Mouse (Mus musculus): ENCODE data around the gene Paxx. TPM values are rescaled to one million over a fixed set of nuclear protein-coding genes. Genes with fewer than 3 reads are reported as not detected.
"Not testable (repeated sequence)": the region's sequence is repeated elsewhere in the genome, so short reads cannot be mapped to it uniquely, and the experiment has no call there.

The Paxx gene
- total RNA-seq, 2 experiments from 2014 or later: 68.6 to 81.0 TPM

DNA sequence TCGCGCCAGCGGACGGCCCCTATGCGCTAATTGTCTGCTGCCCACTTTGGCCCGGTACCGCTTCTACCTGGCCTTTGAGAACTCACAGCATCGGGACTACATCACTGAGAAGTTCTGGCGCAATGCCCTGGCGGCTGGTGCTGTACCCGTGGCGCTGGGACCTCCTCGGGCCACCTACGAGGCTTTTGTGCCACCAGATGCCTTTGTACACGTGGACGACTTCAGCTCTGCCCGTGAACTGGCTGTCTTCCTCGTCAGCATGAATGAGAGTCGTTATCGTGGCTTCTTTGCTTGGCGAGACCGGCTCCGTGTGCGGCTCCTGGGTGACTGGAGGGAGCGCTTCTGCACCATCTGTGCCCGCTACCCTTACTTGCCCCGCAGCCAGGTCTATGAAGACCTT lies 35.4 kb downstream of the Paxx start:
- intact Hi-C loops (cut with DNase I): loop anchor here (10.0 kb wide), 1 partner anchor 59 kb away; no protein-coding TSS in a partner anchor
- no peak for DNase-seq (ENCODE audit: low spot score in 2 of 2)

GRCm38 (mm10) chr2:25423626-25424025 lies 37.3 kb downstream of the Paxx start:
- intact Hi-C loops (cut with DNase I): loop anchor here (10.0 kb wide), 1 partner anchor 61 kb away; no protein-coding TSS in a partner anchor
- no peak for DNase-seq (ENCODE audit: low spot score in 2 of 2)

GRCm38 (mm10) chr2:25422587-25423410 lies 38.1 kb downstream of the Paxx start, which contains the start of gene Fut7:
TSS of gene Fut7 (plus strand) at chr2:25423267.
- DNase-seq (ENCODE audit: low spot score in 2 of 2): no peak
- intact Hi-C loops (cut with DNase I): loop anchor here (10.0 kb wide), 1 partner anchor 62 kb away; no protein-coding TSS in a partner anchor

GRCm38 (mm10) chr2:25421896-25422295 lies 39.0 kb downstream of the Paxx start:
- intact Hi-C loops (cut with DNase I): loop anchor here (10.0 kb wide), 1 partner anchor 63 kb away; no protein-coding TSS in a partner anchor
- DNase-seq (ENCODE audit: low spot score in 2 of 2): peak; percentile 28 to 57

DNA sequence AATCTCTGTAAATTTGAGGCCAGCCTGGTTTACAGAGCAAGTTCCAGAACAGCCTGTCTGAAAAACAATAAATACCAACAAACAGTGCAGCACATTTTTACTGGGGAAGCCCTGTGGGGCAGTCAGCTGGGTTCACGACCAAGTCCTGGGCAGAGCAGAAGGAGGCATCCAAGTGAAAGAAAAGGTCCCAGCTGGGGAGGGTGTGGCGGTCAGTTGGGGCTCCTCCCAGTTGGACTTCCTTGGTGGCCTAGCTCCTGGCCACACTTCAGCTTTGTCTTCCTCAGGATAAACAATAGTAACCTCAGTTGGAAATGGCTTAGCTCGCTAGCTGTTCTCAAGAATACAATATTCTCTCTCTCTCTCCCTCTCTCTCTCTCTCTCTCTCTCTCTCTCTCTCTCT lies 43.5 kb downstream of the Paxx start:
- intact Hi-C loops (cut with DNase I): no loop called here

GRCm38 (mm10) chr2:25413436-25413835 lies 47.5 kb downstream of the Paxx start:
- intact Hi-C loops (cut with DNase I); DNase-seq (ENCODE audit: low spot score in 2 of 2): not testable (repeated sequence)

More for the DNA sequence above, 43.5 kb downstream of the Paxx start:
- DNase-seq (ENCODE audit: low spot score in 2 of 2): no peak

GRCm38 (mm10) chr2:25408908-25409307 lies 52.0 kb downstream of the Paxx start:
- intact Hi-C loops (cut with DNase I): no loop called here

More at GRCm38 (mm10) chr2:25408908-25409307, 52.0 kb downstream of the Paxx start:
- no peak for DNase-seq (ENCODE audit: low spot score in 2 of 2)

Small RNAs within 50 kb of the gene (microRNA-seq; reads per million reads assigned to microRNA genes)
- gene Mir3087: 7.2 to 7.4 reads per million in 2 experiments

Other genes with a start within 250 kb of the Paxx start
- gene Nelfb, start 249.6 kb downstream of the Paxx start, total RNA-seq (2021): 10 to 100 TPM; 50.8 to 51.8 TPM
- under 1 TPM in 1 of 2 experiments, not detected in 1; 0.23 TPM for gene Stpg3, start 246.5 kb downstream of the Paxx start, total RNA-seq (2021)
- gene Fam166a, start 242.3 kb downstream of the Paxx start, total RNA-seq (2021): not detected
- gene Tubb4b, start 236.4 kb downstream of the Paxx start, total RNA-seq (2021): 100 to 1,000 TPM; 376 to 398 TPM
- gene Slc34a3, start 226.7 kb downstream of the Paxx start, total RNA-seq (2021): not detected
- gene Rnf224, start 224.3 kb downstream of the Paxx start, total RNA-seq (2021): not detected
- 100 to 1,000 TPM; 243 to 256 TPM for gene Rnf208, start 218.8 kb downstream of the Paxx start, total RNA-seq (2021)
- gene Cysrt1, start 218.6 kb downstream of the Paxx start, total RNA-seq (2021): not detected
- 1 to 10 TPM; 1.6 to 2.9 TPM for gene AL732309.1, start 214.2 kb downstream of the Paxx start, total RNA-seq (2021)
- gene Tmem203, start 205.7 kb downstream of the Paxx start, total RNA-seq (2021): 10 to 100 TPM; 32.8 to 37.3 TPM
- gene Tprn, start 198.5 kb downstream of the Paxx start, total RNA-seq (2021): 10 to 100 TPM; 14.4 to 15.5 TPM
- gene Ssna1, start 188.7 kb downstream of the Paxx start, total RNA-seq (2021): 10 to 100 TPM; 67.2 to 69.6 TPM
- gene Anapc2, start 188.6 kb downstream of the Paxx start, total RNA-seq (2021): 10 to 100 TPM; 73.0 to 77.2 TPM
- gene Tmem210, start 172.9 kb downstream of the Paxx start, total RNA-seq (2021): not detected
- not detected for gene Lrrc26, start 171.2 kb downstream of the Paxx start, total RNA-seq (2021)
- 100 to 1,000 TPM; 435 to 455 TPM for gene Grin1, start 141.9 kb downstream of the Paxx start, total RNA-seq (2021)
- 10 to 100 TPM; 55.0 to 59.5 TPM for gene Man1b1, start 128.8 kb downstream of the Paxx start, total RNA-seq (2021)
- gene Dpp7, start 104.7 kb downstream of the Paxx start, total RNA-seq (2021): 10 to 100 TPM; 28.2 to 33.2 TPM
- 10 to 100 TPM; 11.3 to 14.0 TPM for gene Uap1l1, start 95.4 kb downstream of the Paxx start, total RNA-seq (2021)
- gene Sapcd2, start 88.8 kb downstream of the Paxx start, total RNA-seq (2021): 1 to 10 TPM; 1.9 to 2.5 TPM
- 10 to 100 TPM; 11.7 to 13.2 TPM for gene Entpd2, start 65.2 kb downstream of the Paxx start, total RNA-seq (2021)
- gene Npdc1, start 61.7 kb downstream of the Paxx start, total RNA-seq (2021): 100 to 1,000 TPM; 331 to 339 TPM
- under 1 TPM; 0.32 to 0.37 TPM for gene Fut7, start 37.8 kb downstream of the Paxx start, total RNA-seq (2021)
- gene Abca2, start 32.4 kb downstream of the Paxx start, total RNA-seq (2021): 100 to 1,000 TPM; 154 to 165 TPM
- gene Clic3, start 4.3 kb downstream of the Paxx start, total RNA-seq (2021): under 1 TPM in 1 of 2 experiments, not detected in 1; 0.69 TPM
- gene Ptgds, start 9.0 kb upstream of the Paxx start, total RNA-seq (2021): 1,000 to 10,000 TPM; 1,926 to 2,241 TPM
- not detected for gene Lcn12, start 32.8 kb upstream of the Paxx start, total RNA-seq (2021)
- 100 to 1,000 TPM; 112 to 127 TPM for gene Fbxw5, start 39.7 kb upstream of the Paxx start, total RNA-seq (2021)
- 1 to 10 TPM; 1.1 to 1.7 TPM for gene C8g, start 40.6 kb upstream of the Paxx start, total RNA-seq (2021)
- gene Traf2, start 85.8 kb upstream of the Paxx start, total RNA-seq (2021): 10 to 100 TPM in 1 of 2 experiments, 1 to 10 TPM in 1; 9.6 to 10.4 TPM
- gene Edf1, start 96.8 kb upstream of the Paxx start, total RNA-seq (2021): 100 to 1,000 TPM; 202 to 214 TPM
- 1 to 10 TPM in 1 of 2 experiments, under 1 TPM in 1; 0.69 to 2.1 TPM for gene Mamdc4, start 113.8 kb upstream of the Paxx start, total RNA-seq (2021)
- 10 to 100 TPM; 73.8 to 74.3 TPM for gene Phpt1, start 114.1 kb upstream of the Paxx start, total RNA-seq (2021)
- gene Ajm1, start 120.7 kb upstream of the Paxx start, total RNA-seq (2021): 100 to 1,000 TPM; 109 to 120 TPM
- gene Rabl6, start 147.4 kb upstream of the Paxx start, total RNA-seq (2021): 100 to 1,000 TPM; 136 to 152 TPM
- not detected for gene Ccdc183, start 156.6 kb upstream of the Paxx start, total RNA-seq (2021)
- gene Tmem141, start 160.9 kb upstream of the Paxx start, total RNA-seq (2021): 10 to 100 TPM; 26.7 to 27.7 TPM
- gene Fcna, start 166.9 kb upstream of the Paxx start, total RNA-seq (2021): under 1 TPM; 0.44 to 0.55 TPM
- not detected for gene Lcn8, start 192.0 kb upstream of the Paxx start, total RNA-seq (2021)
- not detected for gene Lcn5, start 196.9 kb upstream of the Paxx start, total RNA-seq (2021)
- not detected for gene Lcn6, start 215.7 kb upstream of the Paxx start, total RNA-seq (2021)
- gene Lcn10, start 221.6 kb upstream of the Paxx start, total RNA-seq (2021): not detected
- gene Obp2a, start 238.9 kb upstream of the Paxx start, total RNA-seq (2021): not detected
- 10 to 100 TPM; 85.6 to 89.4 TPM for gene Bmyc, start 245.6 kb upstream of the Paxx start, total RNA-seq (2021)